Mouse (Mus musculus) stomach, embryonic 14.5 days (tissue): ENCODE results near the gene Gm49405. TPM values are rescaled to one million over a fixed set of nuclear protein-coding genes. Genes with fewer than 3 reads are reported as not detected.
A peak's percentile ranks its signal among the peaks of the same experiment; 100 is the strongest.
"Not testable (repeated sequence)": the region's sequence is repeated elsewhere in the genome, so short reads cannot be mapped to it uniquely, and the experiment has no call there.

Source experiments
- ATAC-seq: fragments of 200-750 bp; cut with Nextera tagmentation; 2 replicates; pipeline ENCODE4 v1.8.0; 2017; ENCODE audit warnings: low read depth, moderate TSS enrichment; ENCODE audit not compliant: insufficient number of reproducible peaks, insufficient read depth, low FRiP score
- H3K27ac ChIP-seq: fragments of 300-500 bp; sonication (generic); 2 replicates; pipeline ENCODE4 v1.5.1; 2014; ENCODE audit warnings: mild to moderate bottlenecking, low read length, moderate library complexity, mixed read lengths
- H3K27me3 ChIP-seq: fragments of 300-500 bp; sonication (generic); 2 replicates; pipeline ENCODE4 v1.6.1; 2014; ENCODE audit warnings: low read length, control low read depth, mixed read lengths; ENCODE audit not compliant: control insufficient read depth, insufficient read depth
- H3K36me3 ChIP-seq: fragments of 300-500 bp; sonication (generic); 2 replicates; pipeline ENCODE4 v1.6.1; 2014; ENCODE audit warnings: mild to moderate bottlenecking, control low read depth, low read length, moderate library complexity, mixed read lengths; ENCODE audit not compliant: control insufficient read depth, insufficient read depth
- H3K4me1 ChIP-seq: fragments of 300-500 bp; sonication (generic); 2 replicates; pipeline ENCODE4 v1.6.1; 2014; ENCODE audit warnings: low read length, control low read depth, mixed read lengths; ENCODE audit not compliant: control insufficient read depth, insufficient read depth
- H3K4me2 ChIP-seq: fragments of 300-500 bp; sonication (generic); replicated peaks from 2 replicates; pipeline ENCODE4 v1.6.1; 2014; ENCODE audit warnings: low read depth, low read length, control low read depth
- H3K4me3 ChIP-seq: fragments of 300-500 bp; sonication (generic); 2 replicates; pipeline ENCODE4 v1.5.1; 2014; ENCODE audit warnings: low read depth, low read length, control low read depth
- H3K9ac ChIP-seq: fragments of 300-500 bp; sonication (generic); replicated peaks from 2 replicates; pipeline ENCODE4 v1.6.1; 2014; ENCODE audit warnings: low read depth, mild to moderate bottlenecking, control low read depth, low read length, moderate library complexity, mixed read lengths
- H3K9me3 ChIP-seq: fragments of 300-500 bp; sonication (generic); 2 replicates; pipeline ENCODE4 v1.6.1; 2016; ENCODE audit warnings: low read depth, low read length, control low read depth; ENCODE audit not compliant: control insufficient read depth
- WGBS: fragments of 180-500 bp; shearing (Covaris S2); extraction: QIAGEN DNeasy Blood & Tissue Kit; methylation state at CpG from one replicate; pipeline ENCODE4 v1.1.7; 2014; 5-methylcytosine and 5-hydroxymethylcytosine counted together
- polyA plus RNA-seq: library from polyadenylated mRNA; unstranded; fragments of >200 nt; fragmentation: Nextera tagmentation; extraction: Ambion mirVana; gene quantifications from 2 replicates; pipeline ENCODE4 v1.2.1, GENCODE M21; 2014

The Gm49405 gene
- polyA plus RNA-seq, 1 experiment from 2014 or later, result 3.3 TPM

- no peaks in the 10 kb centered on the region for H3K36me3 ChIP-seq
- no peak overlapping the region for H3K27ac ChIP-seq
- H3K4me1 ChIP-seq, result peaks cover 8% of the 10 kb centered on the region; the same call in 1 of the 2 replicates
- no peaks in the 10 kb centered on the region for H3K9me3 ChIP-seq
- H3K27me3 ChIP-seq, result no peaks in the 10 kb centered on the region
- no peak overlapping the region for H3K4me2 ChIP-seq
- WGBS, result 62% methylated on average over 14 of the region's 14 CpGs
- ATAC-seq, result no peak
- no peak overlapping the region for H3K9ac ChIP-seq
- no peak overlapping the region for H3K4me3 ChIP-seq
Measured at GRCm38 (mm10) chr19:4042124-4042523, 41.7 kb downstream of the Gm49405 start.

- H3K27ac ChIP-seq, H3K4me2 ChIP-seq, H3K9ac ChIP-seq, H3K36me3 ChIP-seq, H3K4me3 ChIP-seq, H3K27me3 ChIP-seq, H3K4me1 ChIP-seq, H3K9me3 ChIP-seq, ATAC-seq: not testable (repeated sequence)
- 90% methylated on average over 5 of the region's 5 CpGs for WGBS
Measured at GRCm38 (mm10) chr19:4044109-4044508, 43.7 kb downstream of the Gm49405 start.

- H3K27ac ChIP-seq, result peak within 1 kb of the TSS; percentile 88
- H3K4me2 ChIP-seq, result peak within 1 kb of the TSS; percentile 25
- H3K9ac ChIP-seq, result no peak within 1 kb of the TSS
- H3K36me3 ChIP-seq, result no peaks in the 10 kb centered on the region
- no peak within 1 kb of the TSS for H3K4me3 ChIP-seq
- H3K9me3 ChIP-seq, result no peaks in the 10 kb centered on the region
- H3K27me3 ChIP-seq, result no peaks in the 10 kb centered on the region
- H3K4me1 ChIP-seq, result peaks cover 8% of the 10 kb centered on the region; the same call in 1 of the 2 replicates
- WGBS, result 31% methylated on average over 16 of the region's 16 CpGs
- peak; percentile 77 for ATAC-seq
Measured at GRCm38 (mm10) chr19:4045966-4046865, 45.8 kb downstream of the Gm49405 start, which contains the start of gene Gstp2. Gene Gstp2, minus strand, starts transcription at chr19:4046023.

GRCm38 (mm10) chr19:4046866-4047254 is 46.4 kb downstream of the Gm49405 start:
- peaks cover 8% of the 10 kb centered on the region; the same call in 1 of the 2 replicates for H3K4me1 ChIP-seq
- no peak overlapping the region for H3K9ac ChIP-seq
- no peaks in the 10 kb centered on the region for H3K36me3 ChIP-seq
- peak overlapping the region; percentile 88 for H3K27ac ChIP-seq
- H3K4me2 ChIP-seq, result no peak overlapping the region
- no peaks in the 10 kb centered on the region for H3K27me3 ChIP-seq
- peak; percentile 53 for ATAC-seq
- WGBS, result 65% methylated on average over 8 of the region's 8 CpGs
- no peak overlapping the region for H3K4me3 ChIP-seq
- no peaks in the 10 kb centered on the region for H3K9me3 ChIP-seq

GRCm38 (mm10) chr19:4047859-4048258 is 47.4 kb downstream of the Gm49405 start:
- ATAC-seq, result no peak
- H3K9ac ChIP-seq, result no peak overlapping the region
- no peaks in the 10 kb centered on the region for H3K36me3 ChIP-seq
- H3K4me2 ChIP-seq, result no peak overlapping the region
- H3K4me1 ChIP-seq, result peaks cover 8% of the 10 kb centered on the region; the same call in 1 of the 2 replicates
- H3K27ac ChIP-seq, result no peak overlapping the region; the same call in 1 of the 2 replicates
- no peaks in the 10 kb centered on the region for H3K9me3 ChIP-seq
- H3K4me3 ChIP-seq, result no peak overlapping the region
- 20% methylated on average over 4 of the region's 4 CpGs for WGBS
- H3K27me3 ChIP-seq, result no peaks in the 10 kb centered on the region

- not testable (repeated sequence) for ATAC-seq, H3K36me3 ChIP-seq, H3K27me3 ChIP-seq, H3K4me1 ChIP-seq, H3K27ac ChIP-seq, H3K4me2 ChIP-seq, H3K9me3 ChIP-seq, H3K4me3 ChIP-seq, H3K9ac ChIP-seq
- WGBS, result 80% methylated on average over 5 of the region's 5 CpGs
Measured at GRCm38 (mm10) chr19:4049069-4049468, 48.6 kb downstream of the Gm49405 start.

GRCm38 (mm10) chr19:4051016-4051415 is 50.6 kb downstream of the Gm49405 start:
- H3K27ac ChIP-seq, result no peak overlapping the region
- no peaks in the 10 kb centered on the region for H3K27me3 ChIP-seq
- WGBS, result 92% methylated on average over 5 of the region's 5 CpGs
- no peaks in the 10 kb centered on the region for H3K36me3 ChIP-seq
- no peak overlapping the region for H3K4me3 ChIP-seq
- no peak for ATAC-seq
- H3K4me2 ChIP-seq, result no peak overlapping the region
- H3K9me3 ChIP-seq, result no peaks in the 10 kb centered on the region
- no peak overlapping the region for H3K9ac ChIP-seq
- H3K4me1 ChIP-seq, result peaks cover 5% of the 10 kb centered on the region; the same call in 1 of the 2 replicates

- Histone ChIP-seq H3K9me3 (no peaks in the 10 kb centered on the region), H3K4me1 (no peaks in the 10 kb centered on the region), H3K36me3 (no peaks in the 10 kb centered on the region), H3K9ac (no peak overlapping the region), H3K4me2 (no peak overlapping the region), H3K4me3 (no peak overlapping the region), H3K27me3 (no peaks in the 10 kb centered on the region), H3K27ac (no peak overlapping the region)
- WGBS, result 50% methylated on average over 10 of the region's 10 CpGs
- ATAC-seq, result no peak
Measured at GRCm38 (mm10) chr19:4051741-4052515, 51.5 kb downstream of the Gm49405 start.
